Mouse (Mus musculus) adrenal gland, adult 10 weeks (tissue): ENCODE data around the gene Cotl1. TPM values are rescaled to one million over a fixed set of nuclear protein-coding genes. Genes with fewer than 3 reads are reported as not detected.

Experiments used
- polyA plus RNA-seq: library from polyadenylated mRNA; stranded (reverse); fragments of 350-450 nt; fragmentation: Illumina TruSeq; extraction: RNeasy Lipid Tissue Mini Kit (QIAGEN cat#74804); gene quantifications from one replicate; pipeline ENCODE4 v1.2.3, GENCODE M21; 2014; ENCODE audit warnings: low read depth, low replicate concordance

Cotl1 gene
- 2.4 TPM for polyA plus RNA-seq

GRCm38 (mm10) chr8:119840275-119840808 lies at the start of gene Cotl1:
TSS of gene Cotl1 (minus strand) at chr8:119840544.

GRCm38 (mm10) chr8:119861706-119862389 lies 21.5 kb upstream of the Cotl1 start, which contains the start of gene Klhl36:
TSS of gene Klhl36 (plus strand) at chr8:119862266.

GRCm38 (mm10) chr8:119778263-119778662 lies 62.1 kb downstream of the Cotl1 start, which contains the start of gene Tldc1:
TSS of gene Tldc1 (minus strand) at chr8:119778416.

Other genes with a start within 250 kb of the Cotl1 start
- gene Taf1c, start 235.3 kb downstream of the Cotl1 start, polyA plus RNA-seq, result not detected
- not detected for gene Adad2, start 227.8 kb downstream of the Cotl1 start, polyA plus RNA-seq
- not detected for gene Kcng4, start 204.9 kb downstream of the Cotl1 start, polyA plus RNA-seq
- gene Wfdc1, start 174.2 kb downstream of the Cotl1 start, polyA plus RNA-seq, result 2.9 TPM
- gene Atp2c2, start 140.5 kb downstream of the Cotl1 start, polyA plus RNA-seq, result not detected
- gene Tldc1, start 62.1 kb downstream of the Cotl1 start, polyA plus RNA-seq, result 2.3 TPM
- gene Klhl36, start 21.7 kb upstream of the Cotl1 start, polyA plus RNA-seq, result not detected
- 37.8 TPM for gene Usp10, start 69.8 kb upstream of the Cotl1 start, polyA plus RNA-seq
- gene Gm20388, start 70.3 kb upstream of the Cotl1 start, polyA plus RNA-seq, result 7.6 TPM
- gene Crispld2, start 151.9 kb upstream of the Cotl1 start, polyA plus RNA-seq, result 3.7 TPM